Mouse (Mus musculus): Measurements from ENCODE around the gene Apol9b.

Gene Apol9b

DNA sequence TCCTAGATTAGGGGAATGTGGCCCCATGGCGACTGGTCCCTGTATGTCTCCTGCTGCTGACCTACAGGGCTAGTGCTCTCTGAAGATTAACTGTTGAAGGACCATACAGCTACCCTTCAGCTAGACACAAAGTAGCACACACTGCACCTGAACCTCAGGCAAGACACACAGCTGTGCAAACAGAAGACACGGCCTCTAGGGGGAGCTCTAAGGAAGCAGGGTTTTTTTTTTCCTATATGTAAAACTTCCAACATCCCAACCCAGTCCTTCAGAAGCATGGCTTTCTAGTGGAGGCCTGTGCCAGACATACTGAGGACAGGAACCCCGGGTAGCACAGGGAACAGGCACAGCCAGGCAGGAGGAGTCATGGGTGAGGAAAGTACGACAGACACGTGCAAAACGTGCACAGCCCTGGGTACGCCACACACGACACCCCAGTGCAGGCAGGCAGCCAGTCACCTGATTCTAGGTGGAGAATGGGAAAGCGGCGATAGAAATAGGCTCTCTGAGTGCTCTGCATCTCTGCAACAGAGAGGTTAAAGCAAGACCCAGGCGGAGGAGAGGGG, 53.7 kb downstream of the Apol9b start:
- no peak for DNase-seq

DNA sequence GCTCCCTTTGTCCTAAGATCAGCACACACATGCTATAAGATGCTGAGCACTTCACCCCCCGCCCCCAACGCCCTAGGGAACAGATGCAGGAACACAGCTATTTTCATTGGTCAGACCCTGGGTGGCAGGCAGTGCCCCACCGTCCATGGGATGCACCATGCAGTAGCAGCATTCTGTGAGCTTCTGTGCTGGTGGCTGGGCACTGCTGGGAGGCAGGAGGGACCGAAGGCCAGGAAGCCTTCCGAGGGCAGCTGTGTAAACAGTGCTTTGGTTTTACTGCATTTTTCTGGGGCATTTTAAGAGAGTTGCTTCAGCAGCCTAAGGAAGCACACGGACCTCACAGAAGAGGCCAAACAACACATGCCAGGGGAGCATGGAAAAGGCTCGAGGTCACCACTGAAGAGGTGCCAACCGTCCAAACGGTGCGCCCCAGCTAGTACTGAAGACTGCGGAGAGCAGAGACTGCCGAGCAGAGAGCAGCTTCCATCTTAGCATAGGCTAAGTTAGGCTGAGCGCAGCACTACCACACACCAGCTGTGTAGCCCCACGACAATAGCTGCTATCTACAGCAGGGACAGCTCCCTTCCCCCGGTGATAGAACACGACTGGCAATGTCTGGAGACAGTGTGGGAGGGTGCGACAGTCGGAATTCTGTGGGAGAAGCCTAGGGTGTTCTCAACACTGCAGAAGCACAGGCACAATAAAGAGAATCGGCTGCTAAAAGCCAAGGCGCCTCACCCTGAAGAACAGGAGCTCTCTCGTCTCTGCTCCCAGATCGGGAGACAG, 55.4 kb downstream of the Apol9b start:
- no peak for DNase-seq

DNA sequence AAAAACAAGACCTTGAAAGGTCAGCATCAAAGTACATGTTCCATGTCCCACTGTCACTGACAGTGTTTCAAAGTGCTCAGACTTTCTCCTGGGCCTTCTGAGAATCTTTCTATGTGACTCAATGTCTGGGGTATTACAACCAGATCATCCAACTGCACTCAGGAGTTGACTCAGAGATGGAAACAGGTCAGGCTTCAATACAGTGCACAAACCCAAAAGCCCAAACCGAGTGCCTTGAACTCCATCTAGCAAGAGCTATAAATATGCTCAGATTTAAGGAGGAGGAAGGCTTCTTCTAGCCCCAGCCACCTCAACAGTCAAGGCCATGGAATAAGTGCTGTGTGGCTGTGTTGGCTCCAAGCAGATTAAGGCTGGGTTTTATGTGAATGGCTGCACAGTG, 57.0 kb downstream of the Apol9b start:
- DNase-seq = no peak

All from right cerebral cortex, postnatal 4 days (tissue).